Mouse (Mus musculus) hindbrain, embryonic 13.5 days (tissue): ENCODE measurements at regions not wholly inside any gene's neighbourhood (a gene's known extent, or its start where the extent isn't known, plus 50 kb on each side); places are given as distances from the start of the nearest gene placed in this dataset.

ENCODE experiments used
- ATAC-seq: fragments of 200-750 bp; cut with Nextera tagmentation; 2 replicates; pipeline ENCODE4 v1.8.0; 2017; ENCODE audit warnings: moderate TSS enrichment; ENCODE audit not compliant: low FRiP score
- H3K27ac ChIP-seq: fragments of 300-500 bp; sonication (generic); 2 replicates; pipeline ENCODE4 v1.5.1; 2015; ENCODE audit warnings: inconsistent platforms, mild to moderate bottlenecking, moderate library complexity
- H3K27me3 ChIP-seq: fragments of 300-500 bp; sonication (generic); 2 replicates; pipeline ENCODE4 v1.6.1; 2015; ENCODE audit warnings: mild to moderate bottlenecking, inconsistent platforms
- H3K36me3 ChIP-seq: fragments of 300-500 bp; sonication (generic); 2 replicates; pipeline ENCODE4 v1.6.1; 2015; ENCODE audit warnings: mild to moderate bottlenecking, inconsistent platforms
- H3K4me1 ChIP-seq: fragments of 300-500 bp; sonication (generic); replicated peaks from 2 replicates; pipeline ENCODE4 v1.6.1; 2015; ENCODE audit warnings: inconsistent platforms
- H3K4me2 ChIP-seq: fragments of 300-500 bp; sonication (generic); 2 replicates; pipeline ENCODE4 v1.6.1; 2015; ENCODE audit warnings: inconsistent platforms, mild to moderate bottlenecking, moderate library complexity
- H3K4me3 ChIP-seq: fragments of 300-500 bp; sonication (generic); 2 replicates; pipeline ENCODE4 v1.5.1; 2015; ENCODE audit warnings: mild to moderate bottlenecking, inconsistent platforms
- H3K9ac ChIP-seq: fragments of 300-500 bp; sonication (generic); 2 replicates; pipeline ENCODE4 v1.6.1; 2015; ENCODE audit warnings: mild to moderate bottlenecking, inconsistent platforms
- H3K9me3 ChIP-seq: fragments of 300-500 bp; sonication (generic); 2 replicates; pipeline ENCODE4 v1.6.1; 2016; ENCODE audit warnings: inconsistent platforms
- WGBS: fragments of 180-500 bp; shearing (Covaris S2); methylation state at CpG from one replicate; pipeline ENCODE4 v1.1.7; 2015; 5-methylcytosine and 5-hydroxymethylcytosine counted together

GRCm38 (mm10) chr8:116141363-116141762 lies 363.4 kb upstream of the Dynlrb2 start:
- no peaks in the 10 kb centered on the region for H3K27me3 ChIP-seq
- H3K4me2 ChIP-seq = no peak overlapping the region
- no peaks in the 10 kb centered on the region for H3K9me3 ChIP-seq
- H3K36me3 ChIP-seq = no peaks in the 10 kb centered on the region
- WGBS = 90% methylated on average over 5 of the region's 5 CpGs
- no peak overlapping the region for H3K9ac ChIP-seq
- peaks cover 11% of the 10 kb centered on the region; the same call in 1 of the 2 replicates for H3K4me1 ChIP-seq
- no peak overlapping the region for H3K4me3 ChIP-seq
- H3K27ac ChIP-seq = no peak overlapping the region
- ATAC-seq = no peak

GRCm38 (mm10) chr8:116139934-116140333 lies 364.8 kb upstream of the Dynlrb2 start:
- Histone ChIP-seq H3K4me3 (no peak overlapping the region), H3K4me2 (no peak overlapping the region), H3K27ac (no peak overlapping the region), H3K9me3 (no peaks in the 10 kb centered on the region), H3K36me3 (no peaks in the 10 kb centered on the region), H3K9ac (no peak overlapping the region), H3K27me3 (no peaks in the 10 kb centered on the region), H3K4me1 (peaks cover 11% of the 10 kb centered on the region; the same call in 1 of the 2 replicates)
- ATAC-seq = no peak
- WGBS = 92% methylated on average over 1 of the region's 1 CpGs

- Histone ChIP-seq H3K4me3 (no peak overlapping the region), H3K4me1 (no peaks in the 10 kb centered on the region), H3K9ac (no peak overlapping the region), H3K27ac (no peak overlapping the region), H3K27me3 (no peaks in the 10 kb centered on the region), H3K4me2 (no peak overlapping the region), H3K9me3 (no peaks in the 10 kb centered on the region), H3K36me3 (no peaks in the 10 kb centered on the region)
- 70% methylated on average over 2 of the region's 2 CpGs for WGBS
- no peak for ATAC-seq
Observed at GRCm38 (mm10) chr8:116137765-116138164, 367.0 kb upstream of the Dynlrb2 start.

DNA sequence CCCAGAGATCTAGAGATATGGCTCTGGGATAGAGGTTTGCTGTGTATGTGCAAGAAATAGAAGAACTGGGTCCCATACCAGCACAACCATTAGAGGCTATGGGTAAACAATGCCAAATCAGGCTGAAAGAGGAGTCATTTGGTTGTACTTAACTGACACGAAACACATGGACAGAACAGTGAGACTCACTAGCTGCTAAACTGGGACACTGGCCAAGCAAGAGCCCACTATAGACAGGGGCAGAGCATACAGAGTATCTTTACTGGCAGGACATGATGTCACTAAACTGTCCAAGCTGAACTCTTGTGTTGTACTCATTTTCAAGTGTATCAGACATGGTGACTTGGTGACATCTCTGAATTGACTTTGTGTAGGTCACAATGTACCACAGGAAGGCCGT lies 371.3 kb upstream of the Dynlrb2 start:
- H3K4me2 ChIP-seq = no peak overlapping the region
- no peaks in the 10 kb centered on the region for H3K27me3 ChIP-seq
- no peaks in the 10 kb centered on the region for H3K4me1 ChIP-seq
- 91% methylated on average over 2 of the region's 2 CpGs for WGBS
- H3K27ac ChIP-seq = no peak overlapping the region
- H3K36me3 ChIP-seq = no peaks in the 10 kb centered on the region
- H3K9me3 ChIP-seq = no peaks in the 10 kb centered on the region
- no peak overlapping the region for H3K9ac ChIP-seq
- no peak for ATAC-seq
- H3K4me3 ChIP-seq = no peak overlapping the region

DNA sequence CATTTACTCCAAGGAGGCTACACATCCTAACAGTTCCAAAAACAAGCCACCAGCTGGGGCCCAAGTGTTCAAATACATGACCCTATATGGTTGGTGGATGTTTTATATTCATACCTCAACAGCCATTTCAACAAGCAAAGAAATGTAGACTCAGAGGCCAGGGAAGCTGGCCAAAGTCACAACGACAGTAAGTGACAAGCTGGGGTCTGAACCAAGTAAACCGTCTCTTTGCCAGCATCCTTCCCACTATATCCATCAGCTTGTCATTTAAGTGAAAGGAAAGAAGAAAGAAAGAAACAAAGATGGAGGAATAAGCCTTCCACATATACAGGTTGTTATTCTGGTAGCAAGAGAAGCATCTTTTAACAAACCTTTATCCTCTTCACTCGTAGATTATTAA lies 371.7 kb upstream of the Dynlrb2 start:
- H3K4me2 ChIP-seq = no peak overlapping the region
- 95% methylated on average over 3 of the region's 3 CpGs for WGBS
- H3K27me3 ChIP-seq = no peaks in the 10 kb centered on the region
- no peak for ATAC-seq
- no peak overlapping the region for H3K27ac ChIP-seq
- H3K9ac ChIP-seq = no peak overlapping the region
- H3K36me3 ChIP-seq = no peaks in the 10 kb centered on the region
- H3K4me3 ChIP-seq = no peak overlapping the region
- no peaks in the 10 kb centered on the region for H3K9me3 ChIP-seq
- no peaks in the 10 kb centered on the region for H3K4me1 ChIP-seq

GRCm38 (mm10) chr8:116120067-116120466 lies 384.7 kb upstream of the Dynlrb2 start:
- ATAC-seq = no peak
- 82% methylated on average over 13 of the region's 13 CpGs for WGBS
- H3K36me3 ChIP-seq = no peaks in the 10 kb centered on the region
- H3K27ac ChIP-seq = no peak overlapping the region
- H3K4me3 ChIP-seq = no peak overlapping the region
- no peaks in the 10 kb centered on the region for H3K9me3 ChIP-seq
- peaks cover 7% of the 10 kb centered on the region; the same call in 1 of the 2 replicates for H3K27me3 ChIP-seq
- H3K4me2 ChIP-seq = no peak overlapping the region
- H3K4me1 ChIP-seq = peaks cover 14% of the 10 kb centered on the region
- H3K9ac ChIP-seq = no peak overlapping the region

- WGBS = 82% methylated on average over 2 of the region's 2 CpGs
- Histone ChIP-seq H3K27ac (no peak overlapping the region), H3K9me3 (no peaks in the 10 kb centered on the region), H3K9ac (no peak overlapping the region), H3K4me3 (no peak overlapping the region), H3K36me3 (no peaks in the 10 kb centered on the region), H3K4me1 (peaks cover 14% of the 10 kb centered on the region), H3K4me2 (no peak overlapping the region), H3K27me3 (peaks cover 7% of the 10 kb centered on the region; the same call in 1 of the 2 replicates)
- ATAC-seq = no peak
Observed at GRCm38 (mm10) chr8:116117919-116118318, 386.9 kb upstream of the Dynlrb2 start.

- Histone ChIP-seq H3K36me3 (no peaks in the 10 kb centered on the region), H3K4me3 (no peak overlapping the region), H3K4me2 (peak overlapping the region; percentile 11; the same call in 1 of the 2 replicates), H3K4me1 (peaks cover 14% of the 10 kb centered on the region), H3K9ac (no peak overlapping the region), H3K27me3 (peaks cover 13% of the 10 kb centered on the region; the same call in 1 of the 2 replicates), H3K27ac (no peak overlapping the region), H3K9me3 (no peaks in the 10 kb centered on the region)
- peak; percentile 52; the same call in 1 of the 2 replicates for ATAC-seq
- 27% methylated on average over 7 of the region's 7 CpGs for WGBS
Observed at GRCm38 (mm10) chr8:116116625-116117024, 388.1 kb upstream of the Dynlrb2 start.

GRCm38 (mm10) chr8:116115811-116116372 lies 388.9 kb upstream of the Dynlrb2 start:
- Histone ChIP-seq H3K4me3 (no peak overlapping the region), H3K9me3 (no peaks in the 10 kb centered on the region), H3K36me3 (no peaks in the 10 kb centered on the region), H3K27ac (peak overlapping the region; percentile 19; the same call in 1 of the 2 replicates), H3K9ac (no peak overlapping the region), H3K27me3 (peaks cover 13% of the 10 kb centered on the region; the same call in 1 of the 2 replicates), H3K4me2 (peak overlapping the region; percentile 38), H3K4me1 (peaks cover 14% of the 10 kb centered on the region)
- 30% methylated on average over 18 of the region's 18 CpGs for WGBS
- peak; percentile 73 for ATAC-seq

- H3K27ac ChIP-seq = no peak overlapping the region
- no peak overlapping the region for H3K9ac ChIP-seq
- no peak for ATAC-seq
- no peak overlapping the region for H3K4me3 ChIP-seq
- peaks cover 14% of the 10 kb centered on the region for H3K4me1 ChIP-seq
- WGBS = 72% methylated on average over 2 of the region's 2 CpGs
- 0 out of 2 replicates have a peak, but pooled peaks cover 9% of the 10 kb centered on the region for H3K27me3 ChIP-seq
- no peaks in the 10 kb centered on the region for H3K9me3 ChIP-seq
- no peaks in the 10 kb centered on the region for H3K36me3 ChIP-seq
- H3K4me2 ChIP-seq = no peak overlapping the region
Observed at GRCm38 (mm10) chr8:116114978-116115377, 389.8 kb upstream of the Dynlrb2 start.

DNA sequence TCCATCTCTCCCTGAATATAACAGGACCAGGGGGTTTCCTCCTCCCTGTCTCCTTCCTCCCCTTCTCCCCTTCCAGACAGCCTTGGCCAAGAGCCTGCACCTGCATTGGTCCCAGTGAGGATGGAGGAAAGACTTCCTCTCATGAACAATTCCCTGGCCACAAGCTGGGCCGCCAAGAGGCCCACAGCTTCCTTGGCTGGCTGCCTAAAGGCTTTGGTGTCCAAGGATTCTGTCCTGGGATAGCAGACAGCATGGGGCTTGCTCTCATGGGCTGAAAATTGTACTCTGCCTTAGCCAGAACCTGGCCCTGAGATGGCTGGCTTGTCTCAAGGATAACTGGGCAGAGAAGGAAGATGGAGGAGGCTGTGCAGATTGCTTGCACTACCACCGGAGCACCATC lies 390.3 kb upstream of the Dynlrb2 start:
- no peak overlapping the region for H3K27ac ChIP-seq
- H3K9me3 ChIP-seq = no peaks in the 10 kb centered on the region
- no peak overlapping the region for H3K4me3 ChIP-seq
- no peaks in the 10 kb centered on the region for H3K36me3 ChIP-seq
- no peak overlapping the region for H3K9ac ChIP-seq
- 71% methylated on average over 2 of the region's 2 CpGs for WGBS
- H3K27me3 ChIP-seq = 0 out of 2 replicates have a peak, but pooled peaks cover 9% of the 10 kb centered on the region
- H3K4me1 ChIP-seq = peaks cover 14% of the 10 kb centered on the region
- no peak for ATAC-seq
- H3K4me2 ChIP-seq = no peak overlapping the region

- 61% methylated on average over 12 of the region's 12 CpGs for whole genome bisulfite sequencing
- Histone ChIP-seq H3K9me3 (0 out of 2 replicates have a peak, but pooled peaks cover 6% of the 10 kb centered on the region), H3K4me1 (peaks cover 9% of the 10 kb centered on the region), H3K36me3 (no peaks in the 10 kb centered on the region), H3K4me2 (no peak overlapping the region), H3K27ac (no peak overlapping the region), H3K9ac (no peak overlapping the region), H3K4me3 (no peak overlapping the region), H3K27me3 (0 out of 2 replicates have a peak, but pooled peaks cover 6% of the 10 kb centered on the region)
- ATAC-seq = no peak
Observed at GRCm38 (mm10) chr8:116111168-116111567, 393.6 kb upstream of the Dynlrb2 start.

GRCm38 (mm10) chr8:116096666-116097065 lies 389.1 kb upstream of the Maf start:
- no peak overlapping the region for H3K4me2 ChIP-seq
- H3K36me3 ChIP-seq = no peaks in the 10 kb centered on the region
- H3K9ac ChIP-seq = no peak overlapping the region
- H3K27me3 ChIP-seq = no peaks in the 10 kb centered on the region
- 73% methylated on average over 3 of the region's 3 CpGs for WGBS
- H3K27ac ChIP-seq = no peak overlapping the region
- H3K9me3 ChIP-seq = no peaks in the 10 kb centered on the region
- no peak for ATAC-seq
- no peaks in the 10 kb centered on the region for H3K4me1 ChIP-seq
- H3K4me3 ChIP-seq = no peak overlapping the region
